Mouse (Mus musculus) hindbrain, embryonic 11.5 days (tissue): ENCODE results near the gene Fundc1. TPM values are rescaled to one million over a fixed set of nuclear protein-coding genes. Genes with fewer than 3 reads are reported as not detected.
A peak's percentile ranks its signal among the peaks of the same experiment; 100 is the strongest.

ENCODE experiments used
- ATAC-seq: fragments of 200-750 bp; cut with Nextera tagmentation; 2 replicates; pipeline ENCODE4 v1.8.0; 2017; ENCODE audit warnings: mild to moderate bottlenecking, moderate TSS enrichment, moderate library complexity; ENCODE audit not compliant: low FRiP score
- DNase-seq: peaks from one replicate; pipeline ENCODE4 v3.0.0-alpha.2; 2015; ENCODE audit warnings: low spot score
- H3K27ac ChIP-seq: fragments of 300-500 bp; sonication (generic); 2 replicates; pipeline ENCODE4 v1.5.1; 2014; ENCODE audit warnings: mild to moderate bottlenecking, low read depth, low read length
- H3K27me3 ChIP-seq: fragments of 300-500 bp; sonication (generic); 2 replicates; pipeline ENCODE4 v1.6.1; 2014; ENCODE audit warnings: mild to moderate bottlenecking, low read length, moderate library complexity, mixed read lengths; ENCODE audit not compliant: control insufficient read depth, insufficient read depth
- H3K36me3 ChIP-seq: fragments of 300-500 bp; sonication (generic); 2 replicates; pipeline ENCODE4 v1.6.1; 2014; ENCODE audit warnings: mild to moderate bottlenecking, low read length, moderate library complexity, mixed read lengths; ENCODE audit not compliant: control insufficient read depth, insufficient read depth
- H3K4me1 ChIP-seq: fragments of 300-500 bp; sonication (generic); replicated peaks from 2 replicates; pipeline ENCODE4 v1.6.1; 2014; ENCODE audit warnings: low read length, mixed read lengths; ENCODE audit not compliant: control insufficient read depth, insufficient read depth
- H3K4me2 ChIP-seq: fragments of 300-500 bp; sonication (generic); replicated peaks from 2 replicates; pipeline ENCODE4 v1.6.1; 2014; ENCODE audit warnings: mild to moderate bottlenecking, low read depth, low read length
- H3K4me3 ChIP-seq: fragments of 300-500 bp; sonication (generic); 2 replicates; pipeline ENCODE4 v1.5.1; 2014; ENCODE audit warnings: low read depth, low read length
- H3K9ac ChIP-seq: fragments of 300-500 bp; sonication (generic); 2 replicates; pipeline ENCODE4 v1.6.1; 2014; ENCODE audit warnings: low read depth, low read length
- H3K9me3 ChIP-seq: fragments of 300-500 bp; sonication (generic); 2 replicates; pipeline ENCODE4 v1.6.1; 2016; ENCODE audit warnings: low read length; ENCODE audit not compliant: control insufficient read depth
- WGBS: fragments of 180-500 bp; shearing (Covaris S2); extraction: QIAGEN DNeasy Blood & Tissue Kit; methylation state at CpG from one replicate; pipeline ENCODE4 v1.1.7; 2014; 5-methylcytosine and 5-hydroxymethylcytosine counted together
- polyA plus RNA-seq: library from polyadenylated mRNA; unstranded; fragments of >200 nt; fragmentation: Nextera tagmentation; extraction: Ambion mirVana; gene quantifications from 2 replicates; pipeline ENCODE4 v1.2.1, GENCODE M21; 2014

Fundc1 gene
- polyA plus RNA-seq, 1 experiment from 2014 or later, result 59.0 TPM

DNA sequence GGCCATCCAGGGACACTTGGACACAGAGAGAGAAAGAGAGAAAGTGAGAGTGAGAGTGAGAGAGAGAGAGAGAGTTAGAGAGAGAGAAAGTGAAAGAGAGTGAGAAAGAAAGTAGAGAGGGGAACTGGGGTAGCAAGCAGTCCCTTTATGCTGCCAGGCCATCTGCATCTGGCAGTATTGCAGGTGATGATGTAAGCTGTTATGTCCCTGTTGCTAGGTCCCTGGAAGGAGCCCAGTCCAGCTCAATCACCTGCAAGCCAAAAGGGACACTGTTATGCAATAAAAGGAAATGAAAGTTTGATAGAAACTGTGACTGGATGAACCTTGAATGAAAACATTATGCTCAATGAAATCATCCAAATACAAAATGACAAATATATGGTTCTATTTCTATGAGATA lies 52.0 kb downstream of the Fundc1 start:
- H3K27me3 ChIP-seq, result no peaks in the 10 kb centered on the region
- H3K4me3 ChIP-seq, result no peak overlapping the region
- no peaks in the 10 kb centered on the region for H3K36me3 ChIP-seq
- H3K9me3 ChIP-seq, result no peaks in the 10 kb centered on the region
- H3K27ac ChIP-seq, result peak overlapping the region; percentile 17; the same call in 1 of the 2 replicates
- H3K9ac ChIP-seq, result no peak overlapping the region
- DNase-seq (no peak), ATAC-seq (no peak)
- H3K4me2 ChIP-seq, result no peak overlapping the region
- no peaks in the 10 kb centered on the region for H3K4me1 ChIP-seq

GRCm38 (mm10) chrX:17514012-17514411 lies 58.1 kb downstream of the Fundc1 start:
- Histone ChIP-seq H3K4me2 (no peak overlapping the region), H3K27me3 (no peaks in the 10 kb centered on the region), H3K4me3 (no peak overlapping the region), H3K9me3 (no peaks in the 10 kb centered on the region), H3K36me3 (no peaks in the 10 kb centered on the region), H3K9ac (no peak overlapping the region), H3K4me1 (no peaks in the 10 kb centered on the region), H3K27ac (no peak overlapping the region)
- 69% methylated on average over 3 of the region's 3 CpGs for WGBS
- ATAC-seq (no peak), DNase-seq (no peak)

GRCm38 (mm10) chrX:17512021-17512602 lies 60.0 kb downstream of the Fundc1 start:
- no peak overlapping the region for H3K4me3 ChIP-seq
- WGBS, result 69% methylated on average over 3 of the region's 3 CpGs

More at GRCm38 (mm10) chrX:17512021-17512602, 60.0 kb downstream of the Fundc1 start:
- H3K9me3 ChIP-seq, result no peaks in the 10 kb centered on the region
- ATAC-seq (no peak), DNase-seq (no peak)
- no peaks in the 10 kb centered on the region for H3K27me3 ChIP-seq
- H3K9ac ChIP-seq, result no peak overlapping the region
- H3K36me3 ChIP-seq, result no peaks in the 10 kb centered on the region
- H3K27ac ChIP-seq, result no peak overlapping the region
- no peaks in the 10 kb centered on the region for H3K4me1 ChIP-seq
- H3K4me2 ChIP-seq, result no peak overlapping the region
